Mouse (Mus musculus): Measurements from ENCODE around the gene Bend3. TPM values are rescaled to one million over a fixed set of nuclear protein-coding genes. Genes with fewer than 3 reads are reported as not detected.

Bend3 gene
- polyA plus RNA-seq, 1 experiment from 2014 or later = 2.8 TPM

- no peak for TF ChIP-seq CTCF (IDR thresholded peaks at IDR 0.05; ENCODE audit: low read depth)
- no peak overlapping the region for H3K9ac ChIP-seq (ENCODE audit: low read depth, low read length)
- peaks cover 29% of the 10 kb centered on the region for H3K36me3 ChIP-seq (ENCODE audit: insufficient read depth, low read length)
- H3K27ac ChIP-seq = no peak overlapping the region
- WGBS = 62% methylated on average over 1 of the region's 1 CpGs
- no peak overlapping the region for H3K4me3 ChIP-seq (replicated peaks; ENCODE audit: low read depth, low read length)
- no peaks in the 10 kb centered on the region for H3K27me3 ChIP-seq (ENCODE audit: insufficient read depth, low read length)
- no peak overlapping the region for H3K4me2 ChIP-seq (ENCODE audit: low read length)
- 0 out of 2 replicates have a peak, but pooled peaks cover 6% of the 10 kb centered on the region for H3K4me1 ChIP-seq (replicated peaks; ENCODE audit: insufficient read depth, low read length)
- no peaks in the 10 kb centered on the region for H3K9me3 ChIP-seq (replicated peaks; ENCODE audit: low read length)
- DNase-seq (ENCODE audit: low spot score) = no peak
- ATAC-seq (replicated peaks; ENCODE audit: low FRiP score, low read depth) = no peak
Observed at GRCm38 (mm10) chr10:43534382-43534781, 55.8 kb downstream of the Bend3 start.

DNA sequence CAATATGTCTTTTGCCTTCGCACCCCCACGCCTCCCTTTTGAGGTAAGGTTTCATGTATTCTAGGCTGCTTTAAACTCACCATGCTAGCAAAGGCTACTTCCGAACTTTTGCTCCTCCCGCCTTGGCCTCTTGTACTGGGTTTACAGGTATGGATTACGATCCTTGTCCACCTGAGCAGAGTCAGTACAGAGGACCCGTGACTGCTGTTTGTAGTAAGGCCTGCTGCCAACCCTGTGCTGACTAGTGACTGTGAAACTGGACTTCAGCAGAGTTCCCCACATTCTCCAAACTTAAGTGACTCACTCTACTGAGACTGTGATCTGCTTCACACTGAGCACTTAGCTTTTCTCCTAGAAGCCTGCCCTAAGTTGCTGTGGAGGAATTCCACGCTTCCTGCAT lies 59.0 kb downstream of the Bend3 start:
- no peak for TF ChIP-seq CTCF (IDR thresholded peaks at IDR 0.05; ENCODE audit: low read depth)
- Histone ChIP-seq H3K4me1 (replicated peaks; ENCODE audit: insufficient read depth, low read length) (peaks cover 8% of the 10 kb centered on the region; the same call in 1 of the 2 replicates), H3K9ac (ENCODE audit: low read depth, low read length) (no peak overlapping the region), H3K27ac (peak overlapping the region; percentile 48), H3K27me3 (ENCODE audit: insufficient read depth, low read length) (no peaks in the 10 kb centered on the region), H3K4me2 (ENCODE audit: low read length) (no peak overlapping the region), H3K36me3 (ENCODE audit: insufficient read depth, low read length) (peaks cover under 1% of the 10 kb centered on the region; the same call in 1 of the 2 replicates), H3K4me3 (replicated peaks; ENCODE audit: low read depth, low read length) (no peak overlapping the region), H3K9me3 (replicated peaks; ENCODE audit: low read length) (no peaks in the 10 kb centered on the region)
- 76% methylated on average over 7 of the region's 7 CpGs for WGBS
- ATAC-seq (replicated peaks; ENCODE audit: low FRiP score, low read depth) (no peak), DNase-seq (ENCODE audit: low spot score) (peak; percentile 39)

GRCm38 (mm10) chr10:43538831-43539230 lies 60.2 kb downstream of the Bend3 start:
- 63% methylated on average over 5 of the region's 5 CpGs for WGBS
- Histone ChIP-seq H3K27ac (peak overlapping the region; percentile 40; the same call in 1 of the 2 replicates), H3K4me2 (ENCODE audit: low read length) (peak overlapping the region; percentile 72; the same call in 1 of the 2 replicates), H3K4me3 (replicated peaks; ENCODE audit: low read depth, low read length) (no peak overlapping the region), H3K27me3 (ENCODE audit: insufficient read depth, low read length) (no peaks in the 10 kb centered on the region), H3K9me3 (replicated peaks; ENCODE audit: low read length) (no peaks in the 10 kb centered on the region), H3K9ac (ENCODE audit: low read depth, low read length) (no peak overlapping the region), H3K36me3 (ENCODE audit: insufficient read depth, low read length) (no peaks in the 10 kb centered on the region), H3K4me1 (replicated peaks; ENCODE audit: insufficient read depth, low read length) (peaks cover 8% of the 10 kb centered on the region; the same call in 1 of the 2 replicates)
- DNase-seq (ENCODE audit: low spot score) = no peak
- TF ChIP-seq CTCF (IDR thresholded peaks at IDR 0.05; ENCODE audit: low read depth) = no peak
- ATAC-seq (replicated peaks; ENCODE audit: low FRiP score, low read depth) = no peak

DNA sequence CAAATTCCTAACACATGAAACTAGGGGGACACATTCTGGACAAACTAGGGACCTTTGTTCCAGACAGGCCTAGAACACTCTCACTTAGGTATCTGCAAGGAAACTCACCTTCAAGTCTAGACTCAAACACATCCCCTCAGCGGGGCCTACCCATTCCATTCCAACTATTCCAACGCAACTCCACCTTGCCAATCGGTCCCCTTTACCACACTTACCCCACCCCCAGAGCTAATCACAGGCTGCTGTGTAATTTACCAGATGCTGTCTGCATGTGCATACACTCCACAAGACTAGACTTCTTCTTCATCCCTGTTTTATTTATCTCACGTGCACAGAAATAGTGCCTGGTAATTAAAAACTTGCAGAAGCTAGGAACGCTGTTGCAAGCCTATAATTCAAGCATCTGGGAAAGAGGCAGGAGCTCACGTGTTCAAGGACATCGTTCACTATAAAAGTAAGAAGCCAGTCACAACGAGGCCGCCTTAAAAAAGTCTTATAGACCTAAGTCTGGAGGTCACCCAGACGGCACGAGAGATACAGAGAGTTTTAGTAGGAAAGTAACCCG lies 61.2 kb downstream of the Bend3 start:
- whole genome bisulfite sequencing = 12% methylated on average over 12 of the region's 12 CpGs
- Histone ChIP-seq H3K27ac (peak overlapping the region; percentile 87), H3K4me1 (replicated peaks; ENCODE audit: insufficient read depth, low read length) (peaks cover 8% of the 10 kb centered on the region; the same call in 1 of the 2 replicates), H3K4me2 (ENCODE audit: low read length) (peak overlapping the region; percentile 72), H3K36me3 (ENCODE audit: insufficient read depth, low read length) (no peaks in the 10 kb centered on the region), H3K4me3 (replicated peaks; ENCODE audit: low read depth, low read length) (peak overlapping the region; percentile 90), H3K9ac (ENCODE audit: low read depth, low read length) (peak overlapping the region; percentile 87), H3K9me3 (replicated peaks; ENCODE audit: low read length) (no peaks in the 10 kb centered on the region), H3K27me3 (ENCODE audit: insufficient read depth, low read length) (no peaks in the 10 kb centered on the region)
- ATAC-seq (replicated peaks; ENCODE audit: low FRiP score, low read depth) (no peak), DNase-seq (ENCODE audit: low spot score) (no peak)
- TF ChIP-seq CTCF (IDR thresholded peaks at IDR 0.05; ENCODE audit: low read depth) = no peak

- H3K36me3 ChIP-seq (ENCODE audit: insufficient read depth, low read length) = no peaks in the 10 kb centered on the region
- under 1% methylated on average over 55 of the region's 56 CpGs for WGBS
- H3K4me3 ChIP-seq (replicated peaks; ENCODE audit: low read depth, low read length) = peak within 1 kb of the TSS; percentile 90
- H3K27me3 ChIP-seq (ENCODE audit: insufficient read depth, low read length) = no peaks in the 10 kb centered on the region
- no peaks in the 10 kb centered on the region for H3K9me3 ChIP-seq (replicated peaks; ENCODE audit: low read length)
- H3K4me2 ChIP-seq (ENCODE audit: low read length) = peak within 1 kb of the TSS; percentile 72
- H3K4me1 ChIP-seq (replicated peaks; ENCODE audit: insufficient read depth, low read length) = peaks cover 8% of the 10 kb centered on the region; the same call in 1 of the 2 replicates
- peak; percentile 96 for DNase-seq (ENCODE audit: low spot score)
- peak within 1 kb of the TSS; percentile 87 for H3K27ac ChIP-seq
- H3K9ac ChIP-seq (ENCODE audit: low read depth, low read length) = peak within 1 kb of the TSS; percentile 87
- TF ChIP-seq CTCF (IDR thresholded peaks at IDR 0.05; ENCODE audit: low read depth) = peak; percentile 88
- peak; percentile 97 for ATAC-seq (replicated peaks; ENCODE audit: low FRiP score, low read depth)
Observed at GRCm38 (mm10) chr10:43540442-43541152, 62.0 kb downstream of the Bend3 start, which contains the start of gene 1700021F05Rik. Gene 1700021F05Rik (minus strand): TSS chr10:43540994.

- H3K27ac ChIP-seq = no peak overlapping the region
- ATAC-seq (replicated peaks; ENCODE audit: low FRiP score, low read depth) (peak; percentile 6; the same call in 1 of the 2 replicates), DNase-seq (ENCODE audit: low spot score) (no peak)
- TF ChIP-seq CTCF (IDR thresholded peaks at IDR 0.05; ENCODE audit: low read depth) = no peak
- H3K36me3 ChIP-seq (ENCODE audit: insufficient read depth, low read length) = no peaks in the 10 kb centered on the region
- peak overlapping the region; percentile 90; the same call in 1 of the 2 replicates for H3K4me3 ChIP-seq (replicated peaks; ENCODE audit: low read depth, low read length)
- WGBS = 35% methylated on average over 7 of the region's 8 CpGs
- peaks cover 8% of the 10 kb centered on the region; the same call in 1 of the 2 replicates for H3K4me1 ChIP-seq (replicated peaks; ENCODE audit: insufficient read depth, low read length)
- H3K4me2 ChIP-seq (ENCODE audit: low read length) = peak overlapping the region; percentile 30
- H3K9ac ChIP-seq (ENCODE audit: low read depth, low read length) = no peak overlapping the region
- no peaks in the 10 kb centered on the region for H3K27me3 ChIP-seq (ENCODE audit: insufficient read depth, low read length)
- H3K9me3 ChIP-seq (replicated peaks; ENCODE audit: low read length) = no peaks in the 10 kb centered on the region
Observed at GRCm38 (mm10) chr10:43541153-43541544, 62.5 kb downstream of the Bend3 start.

Data from kidney, postnatal 0 days (tissue).